Mouse (Mus musculus) neural tube, embryonic 15.5 days (tissue): ENCODE measurements around the gene Snw1. TPM values are rescaled to one million over a fixed set of nuclear protein-coding genes. Genes with fewer than 3 reads are reported as not detected.
"Not testable (repeated sequence)": the region's sequence is repeated elsewhere in the genome, so short reads cannot be mapped to it uniquely, and the experiment has no call there.

ENCODE experiments used
- ATAC-seq: fragments of 200-750 bp; cut with Nextera tagmentation; 2 replicates; pipeline ENCODE4 v1.8.0; 2017; ENCODE audit warnings: mild to moderate bottlenecking, moderate TSS enrichment, moderate library complexity; ENCODE audit not compliant: low FRiP score
- H3K27ac ChIP-seq: fragments of 300-500 bp; sonication (generic); replicated peaks from 2 replicates; pipeline ENCODE4 v1.5.1; 2015; ENCODE audit warnings: mild to moderate bottlenecking, inconsistent platforms
- H3K27me3 ChIP-seq: fragments of 300-500 bp; sonication (generic); replicated peaks from 2 replicates; pipeline ENCODE4 v1.6.1; 2015; ENCODE audit warnings: inconsistent platforms
- H3K36me3 ChIP-seq: fragments of 300-500 bp; sonication (generic); 2 replicates; pipeline ENCODE4 v1.6.1; 2015; ENCODE audit warnings: inconsistent platforms
- H3K4me1 ChIP-seq: fragments of 300-500 bp; sonication (generic); 2 replicates; pipeline ENCODE4 v1.6.1; 2015; ENCODE audit warnings: inconsistent platforms
- H3K4me2 ChIP-seq: fragments of 300-500 bp; sonication (generic); 2 replicates; pipeline ENCODE4 v1.6.1; 2015; ENCODE audit warnings: inconsistent platforms, mild to moderate bottlenecking, moderate library complexity
- H3K4me3 ChIP-seq: fragments of 300-500 bp; sonication (generic); replicated peaks from 2 replicates; pipeline ENCODE4 v1.5.1; 2015; ENCODE audit warnings: mild to moderate bottlenecking, inconsistent platforms
- H3K9ac ChIP-seq: fragments of 300-500 bp; sonication (generic); replicated peaks from 2 replicates; pipeline ENCODE4 v1.6.1; 2015; ENCODE audit warnings: mild to moderate bottlenecking, inconsistent platforms
- H3K9me3 ChIP-seq: fragments of 300-500 bp; sonication (generic); replicated peaks from 2 replicates; pipeline ENCODE4 v1.6.1; 2016; ENCODE audit warnings: inconsistent platforms
- WGBS: fragments of 180-500 bp; shearing (Covaris S2); methylation state at CpG from one replicate; pipeline ENCODE4 v1.1.7; 2015; ENCODE audit warnings: mixed read lengths; 5-methylcytosine and 5-hydroxymethylcytosine counted together
- polyA plus RNA-seq: library from polyadenylated mRNA; unstranded; fragments of >200 nt; fragmentation: Nextera tagmentation; extraction: Ambion mirVana; gene quantifications from 2 replicates; pipeline ENCODE4 v1.2.1, GENCODE M21; 2015

The Snw1 gene
- polyA plus RNA-seq = 96.2 and 107 TPM in 2 replicates

DNA sequence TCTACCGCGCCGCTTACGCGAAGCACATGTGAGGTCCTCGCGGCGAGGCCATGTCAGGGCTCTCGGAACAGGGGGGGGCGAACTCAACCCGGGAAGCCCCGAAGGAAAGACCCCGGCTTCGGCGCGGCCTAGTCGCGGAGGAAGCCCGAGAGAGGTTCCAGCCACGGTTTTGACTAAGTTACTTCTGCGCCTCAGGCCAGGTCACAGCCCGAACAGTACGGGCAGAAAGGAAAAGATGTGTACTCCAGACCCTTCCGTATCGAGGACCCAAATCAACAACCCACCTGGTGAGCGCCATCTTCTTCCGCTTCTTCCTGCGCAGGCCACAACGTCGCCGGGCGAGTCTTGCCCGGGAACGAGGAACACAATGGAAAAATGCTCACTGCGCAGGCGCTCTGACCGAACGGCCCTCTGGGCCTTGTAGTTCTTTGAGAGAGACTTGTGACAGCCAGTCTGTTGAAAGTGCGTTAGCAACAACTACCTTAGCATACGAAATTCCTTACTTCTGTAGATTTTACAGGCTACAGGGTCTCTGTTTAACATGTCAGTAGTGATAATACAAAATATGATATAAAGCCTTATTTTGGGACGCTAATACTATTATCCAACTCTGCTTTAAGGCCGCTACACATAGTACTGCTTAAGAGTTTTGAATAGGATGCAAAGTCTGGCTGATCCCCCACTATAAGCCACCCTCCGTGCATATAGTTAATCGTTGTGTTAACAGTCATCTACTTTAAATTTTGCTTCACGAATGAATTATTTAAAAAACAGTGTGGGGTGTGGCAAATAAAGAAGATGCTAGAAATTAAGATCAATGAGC is at the start of gene Snw1:
TSS of gene Snw1 (minus strand) at position 311 of the 823 bp plus-strand sequence.
- Histone ChIP-seq H3K9ac (peak within 1 kb of the TSS; percentile 89), H3K9me3 (no peaks in the 10 kb centered on the region), H3K27ac (peak within 1 kb of the TSS; percentile 93), H3K4me1 (peaks cover 15% of the 10 kb centered on the region), H3K36me3 (peaks cover 11% of the 10 kb centered on the region), H3K27me3 (no peaks in the 10 kb centered on the region), H3K4me3 (peak within 1 kb of the TSS; percentile 75), H3K4me2 (peak within 1 kb of the TSS; percentile 57)
- ATAC-seq = peak; percentile 98
- 4% methylated on average over 45 of the region's 45 CpGs for WGBS

DNA sequence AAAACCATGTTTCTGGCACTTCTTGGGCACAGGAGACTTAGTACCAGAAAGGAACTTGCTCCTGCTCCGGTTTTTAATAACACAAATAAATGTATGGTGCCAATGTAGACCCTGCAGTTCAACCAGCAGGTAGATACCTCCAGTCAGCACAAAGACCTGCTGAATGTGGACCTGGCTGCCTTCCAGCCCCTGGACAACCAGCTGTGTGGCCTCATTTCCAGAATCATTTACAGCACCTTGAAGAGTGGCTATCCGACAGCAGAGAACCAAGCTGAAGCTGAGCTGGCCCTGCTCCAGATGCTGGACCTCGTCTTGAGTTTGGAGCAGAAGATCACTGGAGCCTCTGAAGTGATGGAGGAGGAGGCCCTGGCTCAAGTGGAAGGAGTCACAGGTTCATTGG is 47.5 kb upstream of the Snw1 start:
- WGBS = 77% methylated on average over 3 of the region's 3 CpGs
- not testable (repeated sequence) for H3K9me3 ChIP-seq, H3K9ac ChIP-seq, H3K4me2 ChIP-seq, ATAC-seq, H3K4me1 ChIP-seq, H3K27ac ChIP-seq, H3K36me3 ChIP-seq, H3K27me3 ChIP-seq, H3K4me3 ChIP-seq

DNA sequence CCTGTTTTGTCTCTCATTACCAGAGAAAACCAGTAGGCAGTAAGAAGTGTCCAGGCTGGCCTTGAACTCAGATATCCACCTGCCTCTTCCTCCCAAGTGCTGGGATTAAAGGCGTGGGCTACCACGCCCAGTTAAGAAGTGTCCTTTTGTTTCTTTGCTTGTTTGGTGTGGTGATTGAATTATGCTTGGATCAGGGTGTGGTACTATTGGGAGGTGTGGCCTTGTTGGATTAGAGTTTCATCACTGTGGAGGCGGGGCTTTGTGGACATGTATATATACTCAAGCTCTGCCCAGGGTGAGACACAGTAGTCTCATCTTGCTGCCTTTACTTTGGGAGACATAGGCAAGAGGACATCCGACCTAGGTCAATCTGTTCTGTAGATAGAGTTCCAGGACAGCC is 41.9 kb upstream of the Snw1 start, which contains the start of gene Gm8300:
TSS of gene Gm8300 (plus strand) at position 301 of the 400 bp plus-strand sequence.
- H3K36me3 ChIP-seq, ATAC-seq: not testable (repeated sequence)
- 90% methylated on average over 4 of the region's 4 CpGs for WGBS

DNA sequence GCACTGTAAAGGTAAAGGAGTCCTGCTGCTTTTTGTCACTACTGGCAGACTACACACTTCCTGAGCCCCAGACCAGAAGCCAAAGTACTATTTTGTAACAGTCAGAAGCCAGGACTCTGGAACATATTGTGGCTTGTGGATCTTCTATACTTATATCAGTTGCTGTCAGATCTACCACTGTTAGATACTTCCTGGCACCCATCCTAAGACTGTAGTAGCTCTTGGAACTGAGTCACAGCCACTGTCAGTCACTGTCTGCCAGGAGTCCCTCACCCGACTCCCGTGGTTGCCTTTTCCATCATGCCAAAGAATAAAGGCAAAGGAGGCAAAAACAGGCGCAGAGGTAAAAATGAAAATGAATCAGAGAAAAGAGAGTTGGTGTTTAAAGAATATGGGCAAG is 22.3 kb upstream of the Snw1 start, which contains the start of gene Gm5788:
TSS of gene Gm5788 (plus strand) at position 301 of the 400 bp plus-strand sequence.
- not testable (repeated sequence) for H3K4me3 ChIP-seq, H3K4me1 ChIP-seq, H3K9ac ChIP-seq, H3K27me3 ChIP-seq, ATAC-seq, H3K9me3 ChIP-seq, H3K36me3 ChIP-seq, H3K27ac ChIP-seq, H3K4me2 ChIP-seq
- 94% methylated on average over 3 of the region's 3 CpGs for WGBS

More for the DNA sequence above, 41.9 kb upstream of the Snw1 start, which contains the start of gene Gm8300:
- not testable (repeated sequence) for H3K4me1 ChIP-seq, H3K9ac ChIP-seq, H3K27ac ChIP-seq, H3K27me3 ChIP-seq, H3K9me3 ChIP-seq, H3K4me2 ChIP-seq, H3K4me3 ChIP-seq

DNA sequence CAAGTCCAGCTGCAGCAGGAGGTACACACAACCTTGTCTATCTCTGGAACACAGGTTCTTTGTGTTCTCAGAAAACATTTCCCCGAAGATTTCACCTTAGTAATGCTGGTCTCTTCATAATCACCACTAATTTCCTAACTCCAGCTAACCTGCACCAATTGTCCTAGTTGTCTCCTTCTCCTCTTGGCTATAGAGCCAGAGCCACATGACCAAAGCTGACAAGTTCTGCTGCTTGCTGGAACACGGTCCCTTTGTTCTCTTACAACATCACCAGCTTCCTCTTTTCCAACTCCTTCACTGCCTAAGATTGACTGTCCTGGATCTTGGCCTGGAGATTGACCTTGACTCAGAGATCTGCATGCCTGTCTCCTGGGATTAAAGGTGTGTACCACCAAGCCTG is 16.6 kb upstream of the Snw1 start:
- H3K4me3 ChIP-seq, H3K36me3 ChIP-seq, H3K9ac ChIP-seq, H3K4me2 ChIP-seq, H3K4me1 ChIP-seq, H3K27ac ChIP-seq, H3K27me3 ChIP-seq, H3K9me3 ChIP-seq, ATAC-seq: not testable (repeated sequence)
- WGBS = 80% methylated on average over 2 of the region's 2 CpGs

DNA sequence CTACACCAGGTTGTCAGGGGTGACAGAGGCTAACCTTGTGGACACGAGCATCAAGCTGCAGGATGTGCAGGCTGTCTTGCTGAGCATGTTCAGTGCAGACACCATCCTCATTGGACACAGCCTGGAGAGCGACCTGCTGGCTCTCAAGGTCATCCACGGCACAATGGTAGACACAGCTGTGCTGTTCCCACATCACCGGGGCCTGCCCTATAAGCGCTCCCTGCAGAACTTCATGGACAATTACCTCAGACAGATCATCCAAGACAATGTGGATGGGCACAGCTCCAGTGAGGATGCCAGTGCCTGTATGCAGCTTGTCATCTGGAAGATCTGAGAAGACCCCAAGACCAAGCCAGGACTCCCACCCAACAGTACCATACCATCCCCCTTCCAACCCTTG is 10.4 kb upstream of the Snw1 start:
- H3K36me3 ChIP-seq, ATAC-seq, H3K27ac ChIP-seq, H3K27me3 ChIP-seq, H3K4me1 ChIP-seq, H3K9me3 ChIP-seq, H3K4me2 ChIP-seq, H3K9ac ChIP-seq, H3K4me3 ChIP-seq: not testable (repeated sequence)
- 84% methylated on average over 5 of the region's 5 CpGs for WGBS

DNA sequence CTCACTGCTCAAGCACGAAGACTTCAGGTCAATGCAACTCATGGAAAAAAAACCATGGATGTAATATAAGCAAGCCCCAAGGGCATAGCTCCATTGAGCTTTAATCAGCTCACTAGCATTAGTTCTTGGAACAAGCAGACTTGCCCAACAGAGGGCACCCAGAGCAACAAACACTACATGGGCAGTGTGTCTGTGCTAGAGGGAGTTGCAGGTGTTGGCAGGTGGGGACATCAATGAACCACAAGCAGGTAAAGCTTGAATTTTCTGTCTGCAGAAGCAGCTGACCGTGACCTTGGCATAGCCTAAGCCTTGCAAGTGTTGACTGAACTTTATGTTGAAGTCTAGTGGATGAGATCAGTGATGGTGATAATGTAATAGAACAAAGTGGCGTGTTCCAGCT is 2.7 kb upstream of the Snw1 start:
- Histone ChIP-seq H3K4me3 (no peak overlapping the region), H3K4me2 (no peak overlapping the region), H3K27me3 (no peaks in the 10 kb centered on the region), H3K27ac (no peak overlapping the region), H3K36me3 (no peaks in the 10 kb centered on the region), H3K9me3 (no peaks in the 10 kb centered on the region), H3K4me1 (peaks cover 15% of the 10 kb centered on the region), H3K9ac (no peak overlapping the region)
- ATAC-seq = no peak
- WGBS = 88% methylated on average over 3 of the region's 3 CpGs

DNA sequence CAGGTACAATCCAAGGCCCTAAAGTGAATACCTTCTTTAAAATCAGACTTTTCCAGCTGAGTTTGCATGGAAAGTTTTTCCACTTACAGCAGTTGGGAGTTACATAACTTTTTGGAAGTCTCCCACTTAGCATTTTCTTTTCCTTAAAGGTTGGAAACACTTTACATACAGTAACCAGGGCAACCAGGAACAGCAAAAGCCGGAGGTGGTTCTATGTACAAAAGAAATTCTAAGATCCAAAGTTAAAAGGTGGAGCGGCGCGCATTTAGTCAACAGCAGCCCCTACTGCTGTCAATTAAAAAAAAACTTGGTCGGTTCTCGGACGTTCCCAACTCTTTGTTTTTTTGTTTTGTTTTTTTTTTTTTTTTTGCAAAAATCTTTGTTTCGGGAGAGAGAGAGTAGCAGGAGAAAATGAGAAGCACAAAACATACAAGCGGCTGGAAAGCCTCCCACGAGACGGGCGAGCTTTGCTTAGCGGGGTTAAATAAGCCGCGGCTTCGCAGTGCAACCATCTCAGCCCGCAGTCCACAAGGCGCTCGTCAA is 582 bp downstream of the Snw1 start:
- Histone ChIP-seq H3K4me1 (peaks cover 15% of the 10 kb centered on the region), H3K36me3 (peaks cover 17% of the 10 kb centered on the region), H3K4me3 (peak overlapping the region; percentile 75), H3K27ac (peak overlapping the region; percentile 93), H3K9ac (peak overlapping the region; percentile 89), H3K9me3 (no peaks in the 10 kb centered on the region), H3K27me3 (no peaks in the 10 kb centered on the region), H3K4me2 (peak overlapping the region; percentile 57)
- under 1% methylated on average over 19 of the region's 19 CpGs for WGBS
- ATAC-seq = no peak

DNA sequence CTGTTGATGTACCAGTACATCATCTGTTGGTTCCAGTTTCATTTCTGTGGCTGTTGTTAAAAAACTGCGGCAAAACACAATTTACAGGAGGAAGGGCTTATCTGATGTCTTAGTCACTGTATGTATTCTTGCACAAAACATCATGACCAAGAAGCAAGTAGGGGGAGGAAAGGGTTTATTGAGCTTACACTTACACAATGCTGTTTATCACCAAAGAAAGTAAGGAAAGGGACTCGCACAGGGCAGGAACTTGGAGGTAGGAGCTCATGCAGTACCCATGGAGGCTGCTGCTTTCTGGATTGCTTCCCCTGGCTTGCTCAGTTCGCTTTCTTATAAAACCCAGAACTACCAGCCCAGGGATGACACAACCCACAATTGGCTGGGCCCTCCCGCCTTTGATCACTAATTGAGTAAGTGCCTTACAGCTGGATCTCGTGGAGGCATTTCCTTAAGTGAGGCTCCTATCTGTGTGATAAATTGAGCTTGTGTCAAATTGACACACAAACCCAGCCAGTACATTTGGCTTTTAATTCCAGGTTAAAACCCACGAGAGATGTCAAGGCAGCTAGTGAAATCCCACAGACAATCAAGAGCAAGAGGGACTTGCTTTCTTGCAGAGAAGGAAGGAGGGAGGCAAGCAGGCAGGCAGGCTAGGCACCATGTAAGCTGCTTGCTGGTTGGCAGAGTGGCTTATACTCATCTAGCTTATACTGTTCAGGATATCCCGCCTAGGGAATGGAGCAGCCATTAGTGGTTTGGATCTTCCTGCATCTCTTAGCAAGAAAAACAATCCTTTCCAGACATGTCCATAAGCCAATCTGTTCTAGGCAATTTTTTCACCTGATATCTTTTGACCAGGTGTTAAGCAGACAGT is 1.6 kb downstream of the Snw1 start:
- no peaks in the 10 kb centered on the region for H3K9me3 ChIP-seq
- ATAC-seq = no peak
- WGBS = 56% methylated on average over 7 of the region's 7 CpGs
- H3K4me2 ChIP-seq = peak overlapping the region; percentile 57
- peak overlapping the region; percentile 75 for H3K4me3 ChIP-seq
- 0 out of 2 replicates have a peak overlapping the region, but pooled peaks have one; percentile 89 for H3K9ac ChIP-seq
- H3K27me3 ChIP-seq = no peaks in the 10 kb centered on the region
- H3K36me3 ChIP-seq = peaks cover 22% of the 10 kb centered on the region
- peaks cover 15% of the 10 kb centered on the region for H3K4me1 ChIP-seq
- H3K27ac ChIP-seq = no peak overlapping the region

DNA sequence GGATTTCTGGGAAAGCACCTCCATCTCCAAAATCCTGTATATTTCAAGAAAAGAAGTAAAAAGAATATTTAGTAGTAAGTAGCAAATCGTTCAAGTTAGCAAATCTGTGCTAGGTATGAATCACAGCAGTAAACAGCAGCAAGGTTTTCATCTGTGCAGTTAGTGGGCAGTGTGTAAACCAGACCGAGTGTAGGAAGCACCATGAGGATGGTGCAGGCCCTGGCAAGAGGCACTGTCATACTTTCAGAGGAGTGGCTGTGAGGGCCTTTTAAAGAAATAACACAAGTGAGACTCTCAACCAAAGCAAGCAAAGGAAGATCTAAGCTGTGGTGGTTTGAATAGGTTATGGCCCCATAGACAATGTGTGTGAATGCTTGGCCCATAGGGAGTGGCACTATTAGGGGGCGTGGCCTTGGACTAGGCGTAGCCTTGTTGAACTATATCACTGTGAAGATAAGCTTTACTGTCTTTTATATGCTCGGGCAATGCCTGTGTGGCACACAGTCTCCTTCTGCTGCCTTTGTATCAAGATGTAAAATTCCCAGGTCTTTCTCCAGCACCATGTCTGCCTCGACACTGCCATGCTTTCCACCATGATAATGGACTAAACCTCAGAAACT is 7.3 kb downstream of the Snw1 start:
- no peak for ATAC-seq
- Histone ChIP-seq H3K4me3 (no peak overlapping the region), H3K27ac (no peak overlapping the region), H3K36me3 (peaks cover 71% of the 10 kb centered on the region), H3K9ac (no peak overlapping the region), H3K4me1 (no peaks in the 10 kb centered on the region; the same call in 1 of the 2 replicates), H3K9me3 (no peaks in the 10 kb centered on the region), H3K27me3 (no peaks in the 10 kb centered on the region), H3K4me2 (no peak overlapping the region)
- WGBS = 75% methylated on average over 6 of the region's 6 CpGs

DNA sequence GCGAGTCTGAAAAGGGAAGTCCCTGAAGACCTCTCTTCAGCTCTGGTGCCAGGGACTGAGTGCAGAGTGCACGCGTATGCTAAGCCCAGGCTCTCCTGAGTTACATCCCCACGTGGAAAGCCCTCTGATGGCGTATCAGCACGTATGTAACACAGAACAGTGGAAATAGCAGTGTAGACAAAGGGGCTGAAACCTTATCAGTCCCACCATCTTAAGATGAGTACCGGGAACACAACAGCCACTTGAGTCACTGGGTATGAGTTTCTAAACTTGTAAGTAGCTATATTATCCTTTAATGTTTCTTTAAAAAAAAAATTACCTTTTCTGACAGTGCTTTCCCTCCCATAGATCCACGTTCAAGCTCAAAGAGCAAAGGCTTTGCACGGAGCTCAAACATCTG is 22.6 kb downstream of the Snw1 start:
- Histone ChIP-seq H3K27ac (no peak overlapping the region), H3K4me3 (no peak overlapping the region), H3K4me1 (peaks cover 7% of the 10 kb centered on the region), H3K4me2 (no peak overlapping the region), H3K9me3 (no peaks in the 10 kb centered on the region), H3K36me3 (peaks cover 69% of the 10 kb centered on the region), H3K9ac (no peak overlapping the region), H3K27me3 (no peaks in the 10 kb centered on the region)
- ATAC-seq = no peak
- 92% methylated on average over 9 of the region's 9 CpGs for WGBS
